In genomic region chr6:84268111-84268510, GRCm38 (mm10) we compare ENCODE assay signal across 20 mouse cellular contexts.
DNase-seq lines count a peak whose midpoint lies in the region; TF ChIP-seq lines count a peak whose summit lies in the region.
"Had no signal": no experiment of that assay in that cellular context is flagged by ENCODE, and none has a peak within 500 bp of the region (broad histone marks: within the 10 kb centered on the region; RNA-seq: fewer than 3 reads in every experiment).

No protein-coding gene starts in this region.

- peak overlapping the region; percentile 81 for H3K27ac ChIP-seq in gastrocnemius, adult 2 months
- H3K27ac ChIP-seq: forebrain, embryonic 12.5 days; hindbrain, embryonic 14.5 days; kidney, postnatal 0 days; limb, embryonic 12.5 days; liver, embryonic 15.5 days had no signal

- TF ChIP-seq CTCF in gastrocnemius, adult 2 months (IDR thresholded peaks at IDR 0.05) = no peak

- intact Hi-C loops in gastrocnemius, adult 2 months (cut with DNase I) = loop anchor here (5.0 to 10.0 kb wide), 2 partner anchors 171 to 1317 kb away; partner anchors contain the start of gene Alms1

- peak; percentile 37 for DNase-seq in gastrocnemius, adult 2 months
- DNase-seq in gastrocnemius, postnatal 10 days = no peak
- DNase-seq in 3134 (ENCODE audit: extremely low read depth, insufficient read length, low spot score) (peak; percentile 61), 3T3-L1 (ENCODE audit: low read depth, low spot score) (peak; percentile 89)
- peak; percentile 65 for DNase-seq in adrenal gland, postnatal 14 days
- DNase-seq in B cell, adult 2 months = no peak
- DNase-seq in cerebellum, adult 11 months = no peak
- no peak for DNase-seq in kidney, postnatal 14 days
- DNase-seq: cerebellum, adult 18-20 months; cerebellum, postnatal 14 days; kidney, adult 8-10 months; lung, embryonic 14.5 days; lung, postnatal 14 days; midbrain, embryonic 14.5 days had no signal

- H3K4me3 ChIP-seq in gastrocnemius, adult 2 months = no peak overlapping the region
- H3K4me3 ChIP-seq: erythroblast, embryonic 14.5 days; forebrain, embryonic 12.5 days; limb, embryonic 12.5 days; liver, embryonic 15.5 days had no signal

Comparison
In these comparisons a context has a peak if more than half of its experiments do, and no peak if none do; other contexts are left out.
1. DNase-seq: peak in gastrocnemius, adult 2 months (single experiment), 3134 (single experiment), 3T3-L1 (single experiment) and adrenal gland, postnatal 14 days (single experiment); none in gastrocnemius, postnatal 10 days (single experiment), B cell, adult 2 months (0 of 2), cerebellum, adult 11 months (single experiment) and kidney, postnatal 14 days (single experiment).